Mouse (Mus musculus): ENCODE measurements around the gene Gm49394.

Gene Gm49394

DNA sequence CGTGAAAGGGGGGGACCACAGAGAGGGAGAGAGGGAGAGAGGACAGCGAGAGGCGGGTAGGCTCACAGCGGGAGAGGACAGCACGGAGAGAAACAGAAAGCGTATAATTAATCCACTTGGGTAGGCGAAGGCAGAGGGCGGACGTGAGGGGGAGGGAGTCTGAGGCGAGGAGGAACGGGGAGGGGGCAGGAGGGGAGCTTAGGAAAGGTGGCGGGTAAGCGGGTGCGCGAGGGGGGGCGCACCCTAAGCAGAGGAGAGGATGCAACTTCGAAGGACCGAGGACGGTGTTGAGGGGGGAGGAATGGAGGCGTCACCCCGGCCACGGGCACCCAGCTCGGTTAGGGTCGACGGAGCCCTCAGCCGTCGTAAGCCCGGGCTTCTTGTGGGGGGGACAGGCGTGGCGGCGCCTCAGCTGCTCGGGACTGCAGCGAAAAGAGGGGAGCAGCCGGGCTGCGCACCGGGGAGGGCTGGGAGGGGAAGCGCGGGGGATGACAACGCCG lies 11.0 kb downstream of the Gm49394 start:
- peak; percentile 17 for DNase-seq

DNA sequence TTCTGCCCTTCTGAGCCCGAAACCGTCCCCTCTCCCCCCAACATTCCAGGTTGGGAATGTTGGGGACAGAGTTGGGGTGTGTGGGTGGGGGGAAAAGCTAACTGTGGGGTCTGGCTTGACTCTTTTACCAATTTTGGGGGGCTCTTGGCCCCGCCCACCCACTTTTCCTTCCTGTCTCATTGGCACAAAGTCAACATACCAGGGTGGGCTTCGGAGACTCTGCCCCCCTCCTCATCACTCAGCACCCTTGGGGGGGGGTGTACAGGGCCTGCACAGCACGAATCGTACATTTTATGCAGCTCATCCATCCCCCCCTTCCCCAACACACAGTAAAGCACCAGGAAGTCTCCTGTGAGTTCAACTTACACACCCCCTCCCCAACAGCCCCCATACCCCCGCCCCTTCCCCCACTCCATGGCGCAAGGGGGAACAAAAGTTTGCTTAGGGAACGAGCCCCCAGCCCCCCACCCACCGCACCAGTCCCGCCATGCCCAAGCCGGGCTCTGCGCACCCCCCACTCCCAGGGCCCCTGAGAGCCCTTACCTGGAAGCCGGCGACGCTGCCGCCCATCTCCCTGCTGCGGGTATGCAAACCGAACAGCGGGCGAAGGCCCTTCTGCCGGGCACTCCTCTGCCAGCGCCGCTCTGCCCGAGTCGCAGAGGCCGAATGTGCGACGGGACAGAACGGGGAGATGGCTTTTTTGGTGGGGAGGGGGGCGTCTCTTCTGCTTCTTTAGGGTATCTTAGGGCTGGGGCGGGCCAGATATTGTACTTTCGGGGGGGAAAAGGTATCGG lies 11.7 kb downstream of the Gm49394 start:
- DNase-seq, result no peak

DNA sequence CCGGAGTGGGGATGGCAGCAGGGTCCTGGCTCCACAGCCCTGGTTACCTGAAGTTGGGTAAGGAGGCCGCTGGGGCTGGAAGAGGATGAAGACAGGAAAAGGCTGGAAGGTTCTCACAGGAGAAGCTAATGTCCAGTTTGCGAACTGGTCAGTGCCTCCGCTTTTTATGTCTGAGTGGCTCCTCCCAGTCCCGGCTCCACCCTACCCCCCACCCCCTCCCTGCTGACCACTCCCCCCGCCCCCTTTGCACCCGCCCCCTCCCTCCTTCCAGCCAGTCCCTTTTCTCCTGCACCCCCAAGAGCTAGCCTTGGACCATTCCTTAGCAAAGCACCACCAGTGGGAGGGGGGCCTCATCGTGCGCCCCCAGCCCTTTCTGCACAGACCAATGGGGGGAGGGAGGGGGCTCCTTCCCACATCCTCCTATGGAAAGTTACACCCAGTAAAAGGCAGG lies 12.4 kb downstream of the Gm49394 start:
- peak; percentile 13 for DNase-seq

DNA sequence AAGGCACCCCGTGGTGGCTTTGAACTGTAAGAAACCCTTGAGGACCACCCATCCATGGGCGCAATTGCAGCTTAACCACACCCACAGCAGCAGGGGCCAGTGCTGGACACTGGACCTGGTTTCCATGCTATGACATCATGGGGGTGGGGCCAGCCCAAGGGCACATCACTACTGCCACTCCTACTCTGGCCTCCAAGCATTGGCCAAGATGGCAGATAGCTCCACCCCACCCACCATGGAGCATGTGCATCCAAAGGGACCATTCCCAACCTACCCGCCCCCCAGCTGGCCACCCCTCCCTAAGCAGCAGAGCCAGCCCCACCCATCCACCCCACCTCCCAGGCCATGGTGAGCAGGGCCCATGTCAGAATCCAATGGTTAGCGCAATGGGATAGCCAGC lies 13.7 kb downstream of the Gm49394 start:
- no peak for DNase-seq

DNA sequence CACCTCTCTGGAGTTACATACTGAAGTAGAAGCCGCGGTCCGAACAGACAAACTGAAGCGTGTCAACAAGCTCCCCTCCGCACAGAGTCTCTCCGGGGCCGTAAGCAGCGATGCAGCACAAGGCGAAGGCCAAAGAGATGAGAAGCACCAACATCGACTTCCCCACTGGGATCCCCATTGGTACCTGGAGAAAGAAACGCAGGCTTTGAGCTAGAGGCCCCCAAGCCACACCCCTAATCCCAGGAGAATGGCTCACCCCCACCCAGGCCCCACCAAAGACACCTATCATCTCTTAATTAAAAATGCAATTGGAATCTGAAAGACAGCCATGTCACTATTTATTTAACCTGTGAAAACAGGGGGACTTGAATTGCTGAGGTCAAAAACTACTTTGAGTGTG lies 14.1 kb downstream of the Gm49394 start:
- no peak for DNase-seq

DNA sequence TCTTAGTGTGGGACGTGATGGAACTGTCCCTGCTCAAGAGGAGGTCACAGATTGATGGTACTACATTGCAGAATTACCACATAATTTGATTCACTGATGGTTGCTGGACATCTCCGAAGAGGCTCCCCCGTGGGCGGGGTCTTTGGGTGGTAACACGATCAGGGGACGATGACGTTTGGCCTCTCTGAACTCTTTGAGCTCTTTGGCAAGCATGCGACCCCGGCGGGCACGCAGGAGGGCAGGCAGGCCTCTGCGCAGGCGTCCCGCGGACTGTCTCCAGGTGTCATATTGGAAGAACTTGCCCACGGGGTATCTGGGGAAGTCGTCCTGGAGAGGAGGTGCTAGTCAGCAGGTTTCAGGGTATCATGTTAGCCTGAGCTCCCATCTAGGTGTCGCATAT lies 16.0 kb downstream of the Gm49394 start:
- no peak for DNase-seq

DNA sequence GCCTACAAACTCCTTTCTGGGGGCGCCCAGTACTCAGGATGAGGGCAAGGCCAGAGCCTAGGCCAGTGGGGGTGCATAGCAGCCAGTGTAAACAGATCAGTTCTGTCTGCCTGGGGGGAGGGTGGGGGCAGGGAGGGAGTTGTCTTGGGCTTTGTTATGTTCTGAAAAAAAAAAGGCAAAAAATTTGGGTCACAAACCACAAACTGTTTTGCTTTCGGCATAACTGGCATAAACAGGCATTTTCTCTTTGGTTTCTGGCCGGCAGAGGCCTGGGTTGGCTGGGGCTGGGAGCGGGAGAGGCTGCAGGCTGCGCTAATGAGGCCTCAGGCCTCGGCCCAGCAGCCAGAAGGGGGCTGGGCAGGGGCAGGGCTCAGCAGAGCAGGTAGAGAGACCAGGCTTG lies 23.1 kb downstream of the Gm49394 start:
- DNase-seq, result no peak

DNA sequence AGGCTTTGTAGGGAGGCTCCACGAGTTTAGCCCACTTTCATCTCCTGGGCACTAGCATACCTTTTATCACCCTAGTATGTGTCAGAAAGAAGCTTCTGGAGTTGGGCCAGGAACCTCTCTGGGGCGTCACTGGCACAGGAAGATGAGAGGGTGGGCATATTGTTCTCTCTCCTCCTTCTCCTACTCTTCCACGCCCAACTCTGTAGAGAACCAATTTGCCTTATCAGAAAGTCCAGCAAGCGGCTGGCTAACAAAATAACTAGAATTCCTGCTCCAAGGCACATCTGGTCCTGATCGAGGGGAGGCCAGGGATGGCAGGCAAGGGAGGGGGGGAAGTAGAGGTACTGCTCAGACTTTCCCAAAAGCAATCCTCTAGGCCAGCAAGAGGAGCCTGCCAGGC lies 24.7 kb downstream of the Gm49394 start:
- no peak for DNase-seq

DNA sequence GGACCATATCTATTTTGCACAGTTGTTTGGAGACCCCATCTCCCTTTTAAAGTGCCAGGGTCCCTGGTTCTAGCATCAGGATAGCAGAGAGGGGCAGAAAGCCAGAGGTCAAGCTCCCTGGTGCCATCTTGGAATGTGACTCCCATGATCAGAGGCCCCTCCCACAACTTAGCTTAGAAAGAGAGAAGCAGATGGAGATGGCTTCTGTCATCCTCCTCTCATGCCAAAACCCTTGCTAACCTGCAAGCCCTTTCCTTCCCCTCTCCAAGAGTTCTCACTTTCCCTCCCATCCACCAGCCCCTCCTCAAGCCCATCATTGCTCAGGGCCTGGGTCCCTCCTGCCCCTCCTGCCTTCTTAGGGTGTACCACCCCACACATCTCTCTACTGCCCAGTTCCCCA lies 33.6 kb downstream of the Gm49394 start:
- no peak for DNase-seq

DNA sequence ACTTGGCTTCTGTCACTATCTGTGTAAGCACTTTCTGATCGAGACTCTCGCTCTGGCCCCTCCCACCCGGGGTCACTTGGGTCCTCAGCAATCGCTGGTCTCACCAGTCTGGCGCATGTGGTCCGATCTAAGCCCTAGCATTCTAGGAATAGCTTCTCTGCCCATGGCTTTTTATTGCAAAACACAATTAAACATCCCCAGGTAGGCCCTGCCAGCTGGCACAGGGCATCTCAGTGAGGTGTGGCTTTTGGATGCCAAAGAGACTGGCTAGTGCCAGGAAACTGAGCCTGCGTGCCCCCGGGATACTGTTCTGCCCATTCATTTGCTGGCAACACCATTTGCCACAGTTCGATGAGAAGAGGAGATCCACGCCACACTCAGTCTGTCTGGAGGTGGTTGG lies 39.1 kb downstream of the Gm49394 start:
- DNase-seq, result no peak

DNA sequence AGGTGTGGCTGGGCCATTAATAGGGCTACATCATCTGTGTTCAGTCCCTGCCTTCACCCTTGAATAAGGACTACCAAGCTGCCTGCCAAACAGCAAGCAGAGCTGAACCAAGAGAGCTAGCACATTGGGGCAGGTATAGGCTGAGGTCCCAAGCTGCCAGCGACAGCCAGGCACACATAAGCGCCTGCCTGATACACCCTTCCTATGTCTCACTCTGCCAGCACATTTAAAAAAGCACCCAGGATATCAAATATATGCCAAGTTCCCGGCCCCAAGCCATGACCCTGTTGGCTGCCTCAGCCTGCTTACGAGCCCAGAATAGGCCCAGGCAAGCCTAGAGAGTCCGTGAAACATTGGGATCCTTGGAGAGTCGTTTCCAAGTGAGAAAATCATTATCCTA lies 39.9 kb downstream of the Gm49394 start:
- no peak for DNase-seq

DNA sequence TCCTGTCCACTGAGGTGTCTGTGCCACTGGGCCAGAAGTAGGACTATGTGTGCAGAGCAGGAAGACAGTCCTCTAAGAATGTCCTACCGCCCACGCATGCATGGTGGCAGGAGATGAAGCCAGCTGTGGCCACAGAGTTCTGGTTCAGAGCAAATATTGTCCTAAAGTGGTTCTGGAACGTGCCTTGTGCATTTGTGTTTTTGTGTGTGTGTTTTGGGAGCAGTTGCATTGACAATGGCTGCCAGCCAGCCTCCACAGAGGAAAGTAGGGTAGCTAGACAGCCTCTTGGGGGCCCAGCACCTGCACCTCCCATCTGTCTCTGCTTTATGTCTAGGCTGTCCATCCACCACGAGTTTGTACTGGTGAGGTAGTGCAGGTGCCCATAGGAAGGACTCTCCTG lies 47.6 kb downstream of the Gm49394 start:
- DNase-seq, result no peak

DNA sequence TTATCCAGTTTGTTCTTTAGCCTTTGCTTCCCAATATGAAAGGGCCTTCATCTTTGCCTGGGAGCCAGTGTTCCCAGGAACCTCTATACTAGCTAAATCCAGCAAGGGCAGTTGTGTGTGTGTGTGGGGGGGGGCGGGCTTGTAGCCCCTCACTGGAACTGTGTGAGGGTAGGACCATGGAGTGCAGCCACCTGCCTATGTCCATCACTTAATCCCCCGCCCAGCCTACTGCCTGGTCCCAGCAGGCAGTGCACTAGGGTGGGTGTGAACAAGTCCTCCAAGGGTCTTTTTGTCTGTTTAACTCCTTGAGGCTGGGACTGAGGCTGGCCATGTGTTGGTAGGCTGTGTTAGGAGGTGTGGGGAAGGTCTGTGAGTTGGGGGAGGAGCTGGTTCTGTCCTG lies 56.7 kb downstream of the Gm49394 start:
- DNase-seq, result no peak

DNA sequence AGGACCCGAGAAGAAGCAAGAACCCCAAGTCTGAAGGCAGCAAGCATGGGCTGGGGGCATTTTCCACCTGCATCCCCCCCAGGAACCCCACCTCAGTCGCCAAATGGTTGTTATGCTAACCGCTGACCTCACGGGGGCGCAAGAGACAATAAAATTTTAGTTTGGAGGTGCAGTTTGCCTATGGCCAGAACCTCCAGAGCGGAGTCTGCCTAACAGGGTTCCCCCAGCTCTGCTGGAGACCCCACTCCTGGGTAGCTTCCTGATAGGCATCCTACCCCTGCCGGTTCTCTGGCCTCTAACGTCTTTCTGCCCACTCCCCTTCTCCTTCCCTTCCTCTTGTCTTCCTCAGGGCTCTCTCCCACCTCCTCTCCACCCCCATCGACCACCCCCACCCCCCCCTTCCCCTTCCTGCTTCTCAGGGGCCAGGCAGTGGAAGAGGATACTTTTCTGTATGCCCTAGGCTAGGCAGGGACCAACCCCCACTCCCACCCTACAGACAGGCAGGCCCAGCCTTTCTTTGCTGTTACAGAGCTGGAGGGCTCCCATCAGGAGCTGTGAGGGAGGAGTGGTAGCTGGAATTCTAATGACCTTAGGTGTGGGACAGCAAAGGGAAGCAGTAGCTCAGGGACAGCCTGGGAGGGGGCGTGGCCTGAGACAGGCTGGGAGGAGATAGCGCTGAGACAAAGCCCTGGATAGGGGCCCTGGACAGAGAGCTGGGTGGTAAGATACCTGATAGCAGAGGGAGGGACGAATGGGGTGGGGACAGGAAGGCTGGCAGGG lies 58.9 kb downstream of the Gm49394 start:
- peak; percentile 71 for DNase-seq

DNA sequence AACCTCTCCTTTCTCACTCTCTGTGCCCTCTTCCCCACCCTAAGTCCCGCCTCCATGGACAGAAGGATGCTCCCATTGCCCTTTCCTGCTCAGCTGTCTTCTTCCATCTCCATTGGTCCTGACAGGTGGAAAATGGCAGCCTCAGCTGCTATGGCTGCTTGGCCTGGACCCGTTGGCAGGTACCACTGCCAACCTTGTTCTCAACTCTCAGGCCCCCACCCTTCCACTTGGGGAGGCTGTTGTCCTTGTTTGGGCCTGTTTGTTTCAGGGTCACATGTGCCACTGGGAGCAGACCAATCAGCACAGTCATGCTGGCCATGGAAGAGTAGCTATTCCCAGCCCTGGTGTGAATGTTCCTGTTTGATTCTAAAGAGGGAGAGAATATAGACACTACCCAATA lies 68.8 kb downstream of the Gm49394 start:
- no peak for DNase-seq

Data from lung, postnatal 10 days (tissue).